Mouse (Mus musculus) thymus, adult 2 months (tissue): Measurements from ENCODE around the gene Fancf. TPM values are rescaled to one million over a fixed set of nuclear protein-coding genes. Genes with fewer than 3 reads are reported as not detected.

ENCODE experiments used
- DNase-seq: peaks from one replicate; pipeline ENCODE4 v3.0.0; 2021
- H3K27ac ChIP-seq: fragments of 200-500 bp; 2 replicates; pipeline ENCODE4 v1.5.1; 2012; ENCODE audit warnings: low read length, control low read depth; ENCODE audit not compliant: control insufficient read depth, insufficient read depth
- H3K27me3 ChIP-seq: fragments of 200-500 bp; 2 replicates; pipeline ENCODE4 v1.6.1; 2012; ENCODE audit warnings: mild to moderate bottlenecking, low read length, moderate library complexity, mixed read lengths; ENCODE audit not compliant: control insufficient read depth, insufficient read depth
- H3K36me3 ChIP-seq: fragments of 200-500 bp; 2 replicates; pipeline ENCODE4 v1.6.1; 2012; ENCODE audit warnings: mild to moderate bottlenecking, low read length, moderate library complexity; ENCODE audit not compliant: control insufficient read depth, insufficient read depth
- H3K4me1 ChIP-seq: fragments of 200-500 bp; replicated peaks from 2 replicates; pipeline ENCODE4 v1.6.1; 2012; ENCODE audit warnings: low read length; ENCODE audit not compliant: control insufficient read depth, insufficient read depth
- H3K4me3 ChIP-seq: fragments of 200-500 bp; 2 replicates; pipeline ENCODE4 v1.5.1; 2012; ENCODE audit warnings: mild to moderate bottlenecking, low read length, control low read depth, moderate library complexity; ENCODE audit not compliant: control insufficient read depth, insufficient read depth
- CTCF ChIP-seq: fragments of 200-500 bp; IDR thresholded peaks from 2 replicates; pipeline ENCODE4 v1.5.1; 2012; ENCODE audit warnings: mild to moderate bottlenecking, control low read depth, low read length, moderate library complexity, borderline replicate concordance; ENCODE audit not compliant: control insufficient read depth, poor library complexity, insufficient read depth; ENCODE audit errors: extremely low read depth
- POLR2A ChIP-seq: fragments of 200-500 bp; IDR thresholded peaks from 2 replicates; pipeline ENCODE4 v1.6.1; 2012; ENCODE audit warnings: mild to moderate bottlenecking, low read length, control low read depth, moderate library complexity; ENCODE audit not compliant: control insufficient read depth, poor library complexity, insufficient read depth; ENCODE audit errors: extremely low read depth
- WGBS: fragments of 180-500 bp; shearing (Covaris S2); methylation state at CpG from one replicate; pipeline ENCODE4 v1.1.7; 2018; 5-methylcytosine and 5-hydroxymethylcytosine counted together
- polyA plus RNA-seq: library from polyadenylated mRNA; depleted of rRNA; stranded (reverse); fragments of >200 nt; gene quantifications from 2 replicates; pipeline ENCODE4 v1.2.3, GENCODE M21; 2012

Fancf gene
- polyA plus RNA-seq, 1 experiment: 15.7 TPM

- no peak for DNase-seq
- Histone ChIP-seq H3K27me3 (no peaks in the 10 kb centered on the region), H3K36me3 (no peaks in the 10 kb centered on the region), H3K4me3 (no peak overlapping the region), H3K4me1 (no peaks in the 10 kb centered on the region), H3K27ac (no peak overlapping the region)
- WGBS: 93% methylated on average over 7 of the region's 7 CpGs
- TF ChIP-seq CTCF (no peak), POLR2A (no peak)
Measured at GRCm38 (mm10) chr7:51889601-51890000, 27.5 kb upstream of the Fancf start.

DNA sequence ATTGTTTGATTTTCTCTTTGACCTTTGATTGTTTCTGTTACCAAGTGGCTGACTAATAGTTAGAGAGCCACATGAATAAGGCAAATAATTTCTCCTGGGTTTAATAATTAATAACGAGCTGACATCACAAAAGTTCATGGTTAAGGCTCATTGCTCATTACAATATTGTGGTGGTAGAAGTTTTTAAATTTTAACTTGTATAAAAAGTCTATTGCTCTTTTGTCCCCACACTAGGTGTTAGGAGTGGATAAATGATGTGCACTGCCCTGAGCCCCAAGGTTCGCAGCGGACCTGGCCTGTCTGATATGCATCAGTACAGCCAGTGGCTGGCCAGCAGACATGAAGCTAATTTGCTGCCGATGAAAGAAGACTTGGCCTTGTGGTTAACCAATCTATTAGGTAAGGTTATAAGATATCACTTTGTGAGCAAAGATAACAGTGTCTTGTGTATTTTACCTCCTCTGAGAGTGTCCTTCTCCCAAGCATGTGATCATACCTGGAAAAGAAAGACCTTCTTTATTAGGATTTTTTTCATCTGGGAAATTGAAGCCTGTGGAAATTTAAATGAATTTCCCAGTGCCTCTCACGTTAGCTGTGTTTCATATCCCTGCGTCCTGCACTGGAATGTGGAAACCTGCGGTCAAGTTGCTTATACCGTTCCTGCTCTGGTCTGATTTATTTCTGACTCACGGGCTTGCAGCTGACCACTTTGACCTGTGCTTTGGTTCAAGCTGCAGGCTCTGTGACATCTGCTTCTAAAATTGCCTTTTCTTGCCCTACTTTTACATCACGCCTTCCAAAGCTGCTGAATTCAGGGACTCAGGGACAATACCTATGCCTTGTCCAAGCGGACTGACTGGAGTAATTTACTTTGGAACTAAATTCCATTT lies 25.9 kb upstream of the Fancf start:
- H3K27ac ChIP-seq: no peak overlapping the region
- H3K36me3 ChIP-seq: no peaks in the 10 kb centered on the region
- DNase-seq: no peak
- no peak overlapping the region for H3K4me3 ChIP-seq
- H3K27me3 ChIP-seq: no peaks in the 10 kb centered on the region
- TF ChIP-seq CTCF (no peak), POLR2A (no peak)
- WGBS: 94% methylated on average over 11 of the region's 11 CpGs
- H3K4me1 ChIP-seq: no peaks in the 10 kb centered on the region

- TF ChIP-seq CTCF: no peak
- no peak for TF ChIP-seq POLR2A
- Histone ChIP-seq H3K27me3 (no peaks in the 10 kb centered on the region), H3K4me1 (0 out of 2 replicates have a peak, but pooled peaks cover 1% of the 10 kb centered on the region), H3K4me3 (no peak overlapping the region), H3K27ac (no peak overlapping the region), H3K36me3 (no peaks in the 10 kb centered on the region)
- DNase-seq: no peak
- WGBS: 92% methylated on average over 3 of the region's 3 CpGs
Measured at GRCm38 (mm10) chr7:51885345-51885744, 23.3 kb upstream of the Fancf start.

DNA sequence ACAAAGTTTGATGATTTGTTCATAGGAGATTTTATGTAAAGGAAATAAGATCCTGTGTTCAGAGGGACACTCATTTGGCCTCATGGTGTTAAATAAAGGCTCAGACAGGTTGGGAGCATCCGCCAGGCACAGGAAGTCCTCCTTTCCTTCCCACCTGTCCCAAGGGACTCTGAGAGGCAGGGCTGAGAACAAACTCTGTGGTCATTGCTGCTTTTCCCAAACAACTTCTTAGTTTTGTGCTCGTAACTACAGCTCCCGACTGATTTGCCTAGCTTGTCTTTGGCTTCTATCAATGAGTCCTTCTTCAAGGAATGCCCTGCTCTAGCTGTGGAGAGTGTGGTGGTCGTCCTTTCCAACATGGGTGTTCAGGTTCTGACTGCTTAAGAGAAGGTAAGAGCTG lies 18.1 kb upstream of the Fancf start:
- Histone ChIP-seq H3K27ac (no peak overlapping the region), H3K4me1 (peaks cover 13% of the 10 kb centered on the region), H3K27me3 (no peaks in the 10 kb centered on the region), H3K4me3 (no peak overlapping the region), H3K36me3 (no peaks in the 10 kb centered on the region)
- WGBS: 91% methylated on average over 4 of the region's 4 CpGs
- no peak for DNase-seq
- no peak for TF ChIP-seq CTCF
- no peak for TF ChIP-seq POLR2A

DNA sequence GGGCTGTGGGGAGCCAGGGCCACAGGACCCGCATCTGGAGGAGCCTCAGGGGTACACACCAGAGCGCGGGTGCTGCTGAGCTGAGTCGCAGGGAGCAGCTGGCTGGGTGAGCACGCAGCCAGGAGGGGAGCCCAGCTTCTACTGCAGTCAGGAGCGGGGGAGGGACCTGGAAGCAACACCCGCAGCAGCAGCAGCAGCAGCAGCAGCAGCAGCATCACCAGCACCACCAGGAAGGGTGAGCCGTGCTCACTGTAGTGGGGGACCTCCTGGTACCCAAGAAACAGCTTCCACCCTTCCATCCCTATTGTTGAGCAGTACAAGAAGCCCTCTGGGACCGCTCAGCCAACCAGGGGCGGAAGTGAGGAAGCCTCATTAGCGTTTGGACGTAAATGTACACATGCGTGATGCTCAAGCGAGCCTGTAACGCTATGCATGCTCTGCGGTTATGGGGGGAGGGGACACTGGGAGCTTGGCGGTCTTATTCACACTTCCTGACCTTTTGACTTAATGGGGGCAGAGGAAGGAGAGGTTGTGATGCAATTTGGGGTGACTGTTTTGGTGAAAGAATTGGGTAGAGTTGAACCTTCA lies 17.2 kb upstream of the Fancf start:
- no peaks in the 10 kb centered on the region for H3K36me3 ChIP-seq
- TF ChIP-seq POLR2A (no peak), CTCF (no peak)
- H3K27me3 ChIP-seq: no peaks in the 10 kb centered on the region
- WGBS: 1% methylated on average over 17 of the region's 17 CpGs
- H3K4me3 ChIP-seq: peak overlapping the region; percentile 13
- DNase-seq: peak; percentile 36
- no peak overlapping the region for H3K27ac ChIP-seq
- H3K4me1 ChIP-seq: peaks cover 13% of the 10 kb centered on the region

- no peak overlapping the region for H3K27ac ChIP-seq
- TF ChIP-seq CTCF: no peak
- H3K36me3 ChIP-seq: no peaks in the 10 kb centered on the region
- DNase-seq: no peak
- WGBS: 8% methylated on average over 8 of the region's 8 CpGs
- no peak overlapping the region for H3K4me3 ChIP-seq
- H3K4me1 ChIP-seq: peaks cover 13% of the 10 kb centered on the region
- no peaks in the 10 kb centered on the region for H3K27me3 ChIP-seq
Measured at GRCm38 (mm10) chr7:51878730-51879129, 16.7 kb upstream of the Fancf start.
